Mouse (Mus musculus) T-helper 17 cell (primary cell): ENCODE data around the gene Cdk4.

ENCODE experiments used
- in situ Hi-C, 2 experiments: fragments of 300-600 bp; cut with MboI, MseI; formaldehyde crosslinking; loops; 1 replicate in 1 of 2; 2 replicates in 1 of 2; pipeline ENCODE4 v1.15.1; 2025; ENCODE audit warnings: high pct_unique_total_duplicates in 2 of 2

Cdk4 gene

GRCm38 (mm10) chr10:127063239-127063872 lies at the start of gene Cdk4:
Cdk4 (plus strand) TSS chr10:127063534.
- in situ Hi-C loops = loop anchor here in 1 of 2 experiments (10.0 kb wide), 1 partner anchor 611 kb away; no protein-coding TSS in a partner anchor

GRCm38 (mm10) chr10:127016488-127016887 lies 46.8 kb upstream of the Cdk4 start:
- in situ Hi-C loops = no loop called here

GRCm38 (mm10) chr10:127017071-127017470 lies 46.3 kb upstream of the Cdk4 start:
- in situ Hi-C loops = no loop called here

GRCm38 (mm10) chr10:127018422-127018821 lies 44.9 kb upstream of the Cdk4 start:
- in situ Hi-C loops = no loop called here

GRCm38 (mm10) chr10:127030336-127031296 lies 32.7 kb upstream of the Cdk4 start, which contains the start of gene Tsfm:
Tsfm (minus strand) TSS chr10:127030840.
- in situ Hi-C loops = loop anchor here in 1 of 2 experiments (5.0 kb wide), 1 partner anchor 48 kb away; no protein-coding TSS in a partner anchor

- in situ Hi-C loops = loop anchor here in 1 of 2 experiments (5.0 kb wide), 1 partner anchor 51 kb away; no protein-coding TSS in a partner anchor
These were observed 30.0 kb upstream of the Cdk4 start for GRCm38 (mm10) chr10:127033301-127033741.

- in situ Hi-C loops = loop anchor here in 1 of 2 experiments (5.0 kb wide), 1 partner anchor 109 kb away; no protein-coding TSS in a partner anchor
These were observed 27.1 kb upstream of the Cdk4 start for GRCm38 (mm10) chr10:127036273-127036672.

GRCm38 (mm10) chr10:127037641-127038040 lies 25.7 kb upstream of the Cdk4 start:
- in situ Hi-C loops = loop anchor here in 1 of 2 experiments (5.0 kb wide), 1 partner anchor 110 kb away; no protein-coding TSS in a partner anchor

- in situ Hi-C loops = no loop called here
These were observed 22.6 kb upstream of the Cdk4 start for GRCm38 (mm10) chr10:127040569-127041214.

GRCm38 (mm10) chr10:127041274-127041766 lies 22.0 kb upstream of the Cdk4 start, which contains the start of the genes Mettl1 and Eef1akmt3:
Mettl1 (plus strand) TSS chr10:127041414.
Eef1akmt3 (minus strand) TSS chr10:127041513.
- in situ Hi-C loops = no loop called here

- in situ Hi-C loops = no loop called here
These were observed 21.5 kb upstream of the Cdk4 start for GRCm38 (mm10) chr10:127041774-127042338.

GRCm38 (mm10) chr10:127042468-127043115 lies 20.7 kb upstream of the Cdk4 start:
- in situ Hi-C loops = no loop called here

- in situ Hi-C loops = no loop called here
These were observed 20.1 kb upstream of the Cdk4 start for GRCm38 (mm10) chr10:127043187-127043586.

- in situ Hi-C loops = no loop called here
These were observed 15.4 kb upstream of the Cdk4 start, which contains the start of gene Cyp27b1 for GRCm38 (mm10) chr10:127047954-127048353. Cyp27b1 (plus strand) TSS chr10:127048250.

- in situ Hi-C loops = no loop called here
These were observed 14.5 kb upstream of the Cdk4 start for GRCm38 (mm10) chr10:127048608-127049394.

GRCm38 (mm10) chr10:127049395-127050118 lies 13.8 kb upstream of the Cdk4 start:
- in situ Hi-C loops = no loop called here

- in situ Hi-C loops = no loop called here
These were observed 13.2 kb upstream of the Cdk4 start for GRCm38 (mm10) chr10:127050119-127050474.

- in situ Hi-C loops = no loop called here
These were observed 8.7 kb upstream of the Cdk4 start for GRCm38 (mm10) chr10:127054646-127055045.

- in situ Hi-C loops = no loop called here
These were observed 7.9 kb upstream of the Cdk4 start for GRCm38 (mm10) chr10:127055406-127055805.
